Mouse (Mus musculus): Measurements from ENCODE around the gene Polr3g. TPM values are rescaled to one million over a fixed set of nuclear protein-coding genes. Genes with fewer than 3 reads are reported as not detected.
A peak's percentile ranks its signal among the peaks of the same experiment; 100 is the strongest.

The Polr3g gene
- polyA plus RNA-seq, 1 experiment from 2014 or later: 5.5 TPM

DNA sequence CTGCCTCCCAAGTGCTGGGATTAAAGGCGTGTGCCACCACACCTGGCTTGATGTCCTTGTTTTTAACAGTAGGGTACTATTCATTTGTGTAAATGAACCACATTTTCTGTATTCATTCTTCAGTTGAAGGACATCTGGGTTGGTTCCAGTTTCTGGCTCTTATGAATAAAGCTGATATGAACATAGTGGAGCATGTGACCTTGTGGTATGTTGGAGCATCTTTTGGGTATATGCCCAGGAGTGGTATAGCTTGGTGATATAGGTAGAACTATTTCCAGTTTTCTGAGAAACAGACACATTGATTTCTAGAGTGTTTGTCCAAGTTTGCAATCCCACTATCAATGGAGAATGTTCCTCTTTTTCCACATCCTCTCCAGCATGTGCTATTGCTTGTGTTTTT is 3.1 kb upstream of the Polr3g start:
- no peak overlapping the region for H3K4me3 ChIP-seq (replicated peaks)
- no peak overlapping the region for H3K9ac ChIP-seq (replicated peaks)
- H3K9me3 ChIP-seq: no peaks in the 10 kb centered on the region
- H3K27ac ChIP-seq: no peak overlapping the region
- ATAC-seq: no peak
- no peak overlapping the region for H3K4me2 ChIP-seq (replicated peaks)
- no peaks in the 10 kb centered on the region for H3K36me3 ChIP-seq
- WGBS: 97% methylated on average over 1 of the region's 1 CpGs
- peaks cover 18% of the 10 kb centered on the region for H3K4me1 ChIP-seq (replicated peaks)
- peaks cover 3% of the 10 kb centered on the region; the same call in 1 of the 2 replicates for H3K27me3 ChIP-seq

DNA sequence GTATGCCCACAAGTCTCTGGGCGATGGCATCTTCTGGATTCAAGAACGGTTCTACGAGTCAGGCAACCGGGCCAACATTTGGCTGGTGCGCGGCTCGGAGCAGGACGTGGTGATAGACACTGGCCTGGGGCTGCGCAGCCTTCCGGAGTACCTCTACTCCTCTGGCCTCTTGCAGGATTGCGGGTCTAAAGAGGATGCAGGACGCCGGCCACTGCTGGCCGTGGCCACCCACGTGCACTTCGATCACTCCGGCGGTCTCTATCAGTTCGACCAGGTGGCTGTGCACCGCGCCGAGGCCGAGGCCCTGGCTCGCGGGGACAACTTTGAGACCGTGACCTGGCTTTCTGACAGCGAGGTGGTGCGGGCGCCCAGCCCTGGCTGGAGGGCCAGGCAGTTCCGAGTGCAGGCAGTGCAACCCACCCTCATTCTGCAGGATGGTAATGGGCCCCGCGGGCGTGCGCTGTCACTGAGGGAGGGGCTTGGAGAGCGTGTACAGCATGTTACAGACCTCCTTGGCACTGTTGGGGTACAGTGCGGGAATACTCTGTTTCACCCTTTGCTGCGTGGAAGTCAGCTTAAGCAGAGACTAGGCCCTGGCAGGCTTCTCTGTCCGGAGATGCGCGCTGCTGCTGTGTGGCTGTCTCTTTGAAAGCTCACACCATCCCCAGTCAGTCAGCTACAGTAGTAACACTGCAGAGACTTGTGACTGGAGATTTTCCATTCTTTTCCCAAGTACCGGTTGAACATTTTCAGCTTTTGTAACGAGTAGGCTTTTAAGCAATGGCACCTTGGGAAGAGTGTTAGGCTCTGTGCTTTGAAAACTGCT is 946 bp upstream of the Polr3g start:
- WGBS: under 1% methylated on average over 42 of the region's 42 CpGs
- peak; percentile 67 for ATAC-seq
- Histone ChIP-seq H3K36me3 (no peaks in the 10 kb centered on the region), H3K4me1 (replicated peaks) (peaks cover 18% of the 10 kb centered on the region), H3K4me2 (replicated peaks) (peak overlapping the region; percentile 97), H3K27ac (peak overlapping the region; percentile 92), H3K4me3 (replicated peaks) (peak overlapping the region; percentile 83), H3K9ac (replicated peaks) (peak overlapping the region; percentile 75), H3K27me3 (peaks cover 3% of the 10 kb centered on the region; the same call in 1 of the 2 replicates), H3K9me3 (no peaks in the 10 kb centered on the region)

DNA sequence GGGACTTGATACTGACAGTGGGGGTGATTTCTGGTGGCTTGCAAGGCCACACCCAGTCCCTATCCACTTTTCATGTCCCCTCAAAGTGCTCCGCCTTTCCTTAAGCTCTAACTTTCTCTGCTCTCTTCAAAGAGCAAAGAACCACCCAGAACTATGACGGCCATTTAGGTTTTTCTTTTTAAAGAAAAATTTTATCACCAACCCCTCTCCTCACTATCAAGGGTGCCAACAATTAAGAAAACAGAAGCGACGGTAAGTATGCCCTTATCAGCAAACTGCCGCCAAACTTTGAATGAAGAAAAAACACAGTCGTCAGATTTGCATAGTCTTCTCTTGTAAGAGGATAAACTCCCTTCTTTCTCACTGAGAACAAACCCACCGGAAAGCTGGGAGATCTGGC is 547 bp downstream of the Polr3g start:
- under 1% methylated on average over 7 of the region's 7 CpGs for WGBS
- peak overlapping the region; percentile 75; the same call in 1 of the 2 replicates for H3K9ac ChIP-seq (replicated peaks)
- H3K27ac ChIP-seq: no peak overlapping the region

DNA sequence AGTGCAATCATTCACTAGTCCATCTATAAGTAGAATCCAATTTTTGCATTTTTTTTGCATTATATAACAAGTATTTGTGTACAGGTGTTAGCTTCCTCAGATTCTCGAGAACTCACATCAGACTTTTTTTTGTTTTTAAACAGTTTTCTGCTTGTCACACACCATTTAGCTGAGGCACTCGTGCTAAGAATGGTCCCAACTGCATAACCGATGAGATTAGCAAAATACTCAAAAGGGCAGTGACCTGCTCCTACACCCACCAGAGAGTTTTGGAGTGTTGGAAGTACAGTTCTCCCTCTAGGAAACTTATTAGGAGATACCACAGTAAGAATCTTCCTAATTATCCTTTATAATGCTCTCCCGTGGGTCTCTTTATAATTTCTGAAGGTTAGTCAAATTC is 1.0 kb downstream of the Polr3g start:
- Histone ChIP-seq H3K9ac (replicated peaks) (peak overlapping the region; percentile 75; the same call in 1 of the 2 replicates), H3K4me1 (replicated peaks) (peaks cover 18% of the 10 kb centered on the region), H3K36me3 (no peaks in the 10 kb centered on the region), H3K4me2 (replicated peaks) (peak overlapping the region; percentile 97), H3K27me3 (peaks cover 3% of the 10 kb centered on the region; the same call in 1 of the 2 replicates), H3K9me3 (no peaks in the 10 kb centered on the region), H3K27ac (no peak overlapping the region), H3K4me3 (replicated peaks) (peak overlapping the region; percentile 83)
- ATAC-seq: no peak
- 13% methylated on average over 4 of the region's 4 CpGs for WGBS

More for the DNA sequence above, 547 bp downstream of the Polr3g start:
- peak overlapping the region; percentile 97 for H3K4me2 ChIP-seq (replicated peaks)
- H3K36me3 ChIP-seq: no peaks in the 10 kb centered on the region
- peaks cover 3% of the 10 kb centered on the region; the same call in 1 of the 2 replicates for H3K27me3 ChIP-seq
- no peak for ATAC-seq
- no peaks in the 10 kb centered on the region for H3K9me3 ChIP-seq
- H3K4me3 ChIP-seq (replicated peaks): peak overlapping the region; percentile 83
- H3K4me1 ChIP-seq (replicated peaks): peaks cover 18% of the 10 kb centered on the region

DNA sequence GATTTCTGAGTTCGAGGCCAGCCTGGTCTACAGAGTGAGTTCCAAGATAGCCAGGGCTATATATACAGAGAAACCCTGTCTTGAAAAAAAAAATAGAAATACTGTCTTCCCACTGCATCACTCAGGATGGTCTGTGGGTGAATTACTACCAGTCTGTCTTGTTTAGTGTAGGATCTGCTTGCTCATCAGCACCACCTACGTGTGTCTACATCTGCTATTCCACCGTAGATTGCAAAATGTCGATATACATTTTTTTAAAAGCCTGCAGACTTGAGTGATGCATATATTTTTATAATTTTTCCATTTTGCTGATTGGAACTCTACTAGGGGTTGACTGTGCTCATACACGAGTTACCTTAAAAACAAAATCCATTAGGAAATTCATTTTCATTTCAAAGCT is 4.5 kb downstream of the Polr3g start:
- Histone ChIP-seq H3K27ac (no peak overlapping the region), H3K36me3 (no peaks in the 10 kb centered on the region), H3K27me3 (no peaks in the 10 kb centered on the region), H3K4me2 (replicated peaks) (no peak overlapping the region), H3K4me1 (replicated peaks) (peaks cover 8% of the 10 kb centered on the region), H3K9ac (replicated peaks) (no peak overlapping the region), H3K4me3 (replicated peaks) (no peak overlapping the region), H3K9me3 (no peaks in the 10 kb centered on the region)
- WGBS: 95% methylated on average over 5 of the region's 5 CpGs
- no peak for ATAC-seq

DNA sequence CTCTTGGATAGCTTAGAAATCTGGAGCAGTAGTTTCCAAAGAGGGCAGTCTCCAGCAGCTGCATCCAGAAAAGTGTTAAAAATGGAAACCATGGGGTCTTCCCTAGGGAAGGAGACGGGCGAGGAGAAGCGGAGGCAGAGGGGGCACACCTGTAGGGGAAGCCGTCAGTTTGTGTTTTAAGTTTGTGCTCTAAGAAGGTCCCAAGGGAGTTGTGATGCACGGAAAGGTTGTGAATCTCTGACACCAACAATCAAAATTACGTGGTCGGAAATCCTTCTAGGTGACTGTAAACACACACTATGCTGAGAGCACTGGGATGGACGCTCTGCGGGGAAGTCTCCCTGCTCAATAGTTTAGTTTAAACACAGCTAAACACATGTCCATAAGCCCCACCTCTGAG is 7.2 kb downstream of the Polr3g start:
- Histone ChIP-seq H3K4me3 (replicated peaks) (no peak overlapping the region), H3K27me3 (no peaks in the 10 kb centered on the region), H3K9ac (replicated peaks) (no peak overlapping the region), H3K36me3 (no peaks in the 10 kb centered on the region), H3K27ac (no peak overlapping the region), H3K4me2 (replicated peaks) (no peak overlapping the region), H3K9me3 (no peaks in the 10 kb centered on the region), H3K4me1 (replicated peaks) (no peaks in the 10 kb centered on the region)
- ATAC-seq: no peak
- WGBS: 82% methylated on average over 9 of the region's 9 CpGs

DNA sequence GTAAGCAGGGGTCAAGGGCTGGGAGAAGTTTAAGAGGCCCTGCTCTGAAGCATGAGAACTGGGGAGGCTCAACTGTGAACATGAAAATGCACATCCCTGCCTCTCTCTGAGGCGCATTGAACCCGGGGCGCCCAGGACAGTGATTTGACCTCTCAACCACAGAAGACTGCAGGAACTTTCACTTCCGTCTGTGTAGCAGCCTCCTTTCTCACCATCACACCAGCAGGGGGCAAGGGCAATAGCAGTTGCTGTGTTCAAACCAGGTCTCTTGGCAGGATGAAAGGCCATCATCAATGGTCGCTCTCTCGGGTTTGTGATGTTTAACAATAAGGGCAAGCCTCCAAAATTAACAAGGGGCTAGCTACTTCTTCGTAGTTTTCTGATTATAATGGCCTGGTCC is 7.7 kb downstream of the Polr3g start:
- no peak for ATAC-seq
- Histone ChIP-seq H3K27ac (no peak overlapping the region), H3K4me2 (replicated peaks) (no peak overlapping the region), H3K27me3 (no peaks in the 10 kb centered on the region), H3K36me3 (no peaks in the 10 kb centered on the region), H3K9ac (replicated peaks) (no peak overlapping the region), H3K4me1 (replicated peaks) (no peaks in the 10 kb centered on the region), H3K4me3 (replicated peaks) (no peak overlapping the region), H3K9me3 (no peaks in the 10 kb centered on the region)
- WGBS: 68% methylated on average over 7 of the region's 7 CpGs

DNA sequence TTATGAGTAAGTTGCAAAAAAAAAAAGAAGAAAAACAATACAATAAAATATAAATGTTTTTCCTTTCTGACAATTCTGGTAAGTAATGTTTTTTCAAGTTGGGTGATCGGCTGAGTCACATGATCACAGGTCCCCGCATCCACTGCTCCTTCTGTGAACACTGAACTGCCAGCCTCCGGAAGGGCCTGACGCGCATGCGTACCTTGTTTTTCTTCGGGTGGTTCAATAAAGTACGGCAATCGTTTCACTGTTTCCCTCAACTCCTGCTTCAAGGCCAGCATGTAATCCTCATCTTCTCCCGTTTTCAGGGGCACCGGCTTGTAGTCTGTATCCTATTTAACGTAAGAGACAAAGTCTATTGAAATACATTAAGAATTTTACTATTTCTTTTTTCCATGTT is 16.4 kb downstream of the Polr3g start:
- 0 out of 2 replicates have a peak, but pooled peaks cover 3% of the 10 kb centered on the region for H3K9me3 ChIP-seq
- no peaks in the 10 kb centered on the region for H3K36me3 ChIP-seq
- WGBS: 93% methylated on average over 12 of the region's 12 CpGs
- H3K4me1 ChIP-seq (replicated peaks): 0 out of 2 replicates have a peak, but pooled peaks cover 4% of the 10 kb centered on the region
- ATAC-seq: no peak
- no peak overlapping the region for H3K4me3 ChIP-seq (replicated peaks)
- no peak overlapping the region for H3K4me2 ChIP-seq (replicated peaks)
- no peaks in the 10 kb centered on the region for H3K27me3 ChIP-seq
- no peak overlapping the region for H3K27ac ChIP-seq
- H3K9ac ChIP-seq (replicated peaks): no peak overlapping the region

DNA sequence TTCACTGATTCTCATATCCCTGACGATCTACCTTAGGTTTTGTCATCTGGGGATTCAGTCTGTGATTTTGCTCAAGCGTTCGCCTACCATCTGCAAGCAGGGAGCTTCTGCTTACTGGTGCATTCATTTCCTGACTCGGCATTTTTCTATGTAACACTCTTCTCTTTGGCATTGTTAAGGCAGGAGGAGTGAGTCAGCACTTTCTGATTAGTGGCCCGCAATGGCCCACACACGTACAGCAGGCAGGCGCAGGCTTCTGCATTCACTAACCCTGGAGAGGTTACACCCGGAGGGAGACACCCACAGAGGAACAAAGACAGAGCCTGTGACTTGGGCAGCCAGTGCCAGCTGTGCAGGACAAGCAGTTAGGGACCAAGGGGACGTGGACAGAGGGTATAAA is 19.2 kb downstream of the Polr3g start:
- Histone ChIP-seq H3K9me3 (no peaks in the 10 kb centered on the region), H3K4me3 (replicated peaks) (no peak overlapping the region), H3K9ac (replicated peaks) (no peak overlapping the region), H3K36me3 (no peaks in the 10 kb centered on the region), H3K27me3 (no peaks in the 10 kb centered on the region), H3K27ac (no peak overlapping the region), H3K4me2 (replicated peaks) (no peak overlapping the region), H3K4me1 (replicated peaks) (0 out of 2 replicates have a peak, but pooled peaks cover 4% of the 10 kb centered on the region)
- WGBS: 53% methylated on average over 9 of the region's 9 CpGs
- peak; percentile 43; the same call in 1 of the 2 replicates for ATAC-seq

DNA sequence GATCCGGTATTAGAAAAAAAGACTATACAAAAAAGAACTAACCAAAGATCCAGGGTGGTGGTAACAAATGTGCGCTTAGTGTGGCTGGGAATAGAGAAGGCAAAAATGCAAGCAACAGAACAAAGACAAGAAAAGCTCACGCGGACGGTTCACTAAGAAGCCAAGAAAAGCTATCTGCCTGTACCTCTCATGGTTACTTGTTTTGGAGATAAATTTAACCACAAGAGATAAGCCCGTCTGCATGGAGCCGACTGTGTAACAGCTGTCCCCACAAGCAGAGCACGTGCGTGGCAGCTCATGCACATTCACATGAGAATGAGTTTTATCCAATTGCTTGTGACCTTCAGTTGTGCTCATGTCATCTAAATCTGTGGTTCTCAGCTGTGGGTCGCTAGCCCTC is 20.3 kb downstream of the Polr3g start:
- WGBS: 83% methylated on average over 10 of the region's 10 CpGs
- ATAC-seq: no peak

DNA sequence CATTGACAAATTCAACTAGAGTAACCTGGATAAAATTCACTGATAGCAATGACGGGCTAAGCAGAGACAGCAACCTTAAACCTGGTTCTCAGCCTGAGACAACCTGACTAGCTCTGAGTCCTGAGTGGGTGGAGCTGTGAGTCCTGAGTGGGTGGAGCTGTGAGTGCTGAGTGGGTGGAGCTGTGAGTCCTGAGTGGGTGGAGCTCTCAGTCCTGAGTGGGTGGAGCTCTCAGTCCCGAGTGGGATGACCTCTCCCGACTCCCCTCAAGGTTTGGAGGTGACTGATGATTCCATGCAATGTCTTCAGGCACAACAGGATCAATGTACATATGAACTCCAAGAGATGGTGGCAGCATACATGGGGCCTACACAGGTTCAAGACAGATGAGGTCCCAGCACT is 21.2 kb downstream of the Polr3g start:
- H3K36me3 ChIP-seq: no peaks in the 10 kb centered on the region
- WGBS: 92% methylated on average over 3 of the region's 3 CpGs
- no peak overlapping the region for H3K9ac ChIP-seq (replicated peaks)
- no peaks in the 10 kb centered on the region for H3K27me3 ChIP-seq
- ATAC-seq: no peak
- no peak overlapping the region for H3K4me2 ChIP-seq (replicated peaks)
- no peaks in the 10 kb centered on the region for H3K9me3 ChIP-seq
- H3K4me1 ChIP-seq (replicated peaks): 0 out of 2 replicates have a peak, but pooled peaks cover 4% of the 10 kb centered on the region
- no peak overlapping the region for H3K27ac ChIP-seq
- no peak overlapping the region for H3K4me3 ChIP-seq (replicated peaks)

More for the DNA sequence above, 20.3 kb downstream of the Polr3g start:
- Histone ChIP-seq H3K9me3 (no peaks in the 10 kb centered on the region), H3K36me3 (no peaks in the 10 kb centered on the region), H3K4me2 (replicated peaks) (no peak overlapping the region), H3K4me1 (replicated peaks) (0 out of 2 replicates have a peak, but pooled peaks cover 4% of the 10 kb centered on the region), H3K9ac (replicated peaks) (no peak overlapping the region), H3K27me3 (no peaks in the 10 kb centered on the region), H3K27ac (no peak overlapping the region), H3K4me3 (replicated peaks) (no peak overlapping the region)

DNA sequence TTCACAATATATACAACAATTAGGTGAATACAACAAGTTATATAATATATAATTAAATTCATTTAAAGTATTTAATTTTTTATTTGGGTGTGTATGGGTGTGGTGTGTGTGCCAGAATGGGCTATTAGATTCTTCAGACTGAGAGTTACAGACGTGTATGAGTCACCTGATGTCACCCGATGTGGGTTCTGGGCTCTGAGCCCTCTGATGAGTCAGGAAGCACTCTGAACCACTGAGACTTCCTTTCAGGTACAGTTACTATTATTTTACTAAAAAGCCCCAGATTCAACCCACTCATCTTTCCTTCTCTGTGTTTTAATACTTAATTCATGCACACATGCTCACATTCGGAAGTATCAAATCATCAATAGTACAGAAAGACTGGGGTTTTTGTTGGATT is 25.9 kb downstream of the Polr3g start:
- Histone ChIP-seq H3K9me3 (no peaks in the 10 kb centered on the region), H3K36me3 (peaks cover 5% of the 10 kb centered on the region; the same call in 1 of the 2 replicates), H3K4me3 (replicated peaks) (no peak overlapping the region), H3K4me1 (replicated peaks) (no peaks in the 10 kb centered on the region), H3K4me2 (replicated peaks) (no peak overlapping the region), H3K9ac (replicated peaks) (no peak overlapping the region), H3K27ac (no peak overlapping the region), H3K27me3 (no peaks in the 10 kb centered on the region)
- ATAC-seq: no peak
- WGBS: 92% methylated on average over 3 of the region's 3 CpGs

All from midbrain, embryonic 13.5 days (tissue).